Mouse (Mus musculus) ovary, postnatal 36 days (tissue): ENCODE results near the gene C130060K24Rik.
A peak's percentile ranks its signal among the peaks of the same experiment; 100 is the strongest.

ENCODE experiments used
- DNase-seq: peaks from one replicate; pipeline ENCODE4 v3.0.0; 2022; ENCODE audit warnings: low spot score, mixed read lengths

C130060K24Rik gene

GRCm38 (mm10) chr6:65380918-65381772, at the start of gene C130060K24Rik:
C130060K24Rik (plus strand) TSS chr6:65381105.
- DNase-seq = peak; percentile 34

GRCm38 (mm10) chr6:65334246-65334645, 46.7 kb upstream of the C130060K24Rik start:
- no peak for DNase-seq

GRCm38 (mm10) chr6:65339391-65339790, 41.5 kb upstream of the C130060K24Rik start:
- DNase-seq = no peak

GRCm38 (mm10) chr6:65341360-65341759, 39.5 kb upstream of the C130060K24Rik start:
- DNase-seq = no peak

- peak; percentile 18 for DNase-seq
Observed at GRCm38 (mm10) chr6:65347736-65348135, 33.2 kb upstream of the C130060K24Rik start.

- DNase-seq = peak; percentile 35
Observed at GRCm38 (mm10) chr6:65348255-65348654, 32.6 kb upstream of the C130060K24Rik start.

- no peak for DNase-seq
Observed at GRCm38 (mm10) chr6:65351622-65352021, 29.3 kb upstream of the C130060K24Rik start.

- DNase-seq = no peak
Observed at GRCm38 (mm10) chr6:65375918-65376317, 5.0 kb upstream of the C130060K24Rik start.

GRCm38 (mm10) chr6:65421888-65422287, 41.0 kb downstream of the C130060K24Rik start:
- no peak for DNase-seq

- DNase-seq = no peak
Observed at GRCm38 (mm10) chr6:65427065-65427464, 46.2 kb downstream of the C130060K24Rik start.

GRCm38 (mm10) chr6:65433159-65433558, 52.3 kb downstream of the C130060K24Rik start:
- DNase-seq = no peak

GRCm38 (mm10) chr6:65453465-65453864, 72.6 kb downstream of the C130060K24Rik start:
- DNase-seq = no peak

GRCm38 (mm10) chr6:65465294-65465693, 84.4 kb downstream of the C130060K24Rik start:
- DNase-seq = no peak

GRCm38 (mm10) chr6:65470320-65470719, 89.4 kb downstream of the C130060K24Rik start:
- no peak for DNase-seq

GRCm38 (mm10) chr6:65472455-65472854, 91.5 kb downstream of the C130060K24Rik start:
- no peak for DNase-seq

- no peak for DNase-seq
Observed at GRCm38 (mm10) chr6:65498786-65499185, 117.9 kb downstream of the C130060K24Rik start.
